Mouse (Mus musculus): ENCODE measurements around the gene Sorbs1.
A peak's percentile ranks its signal among the peaks of the same experiment; 100 is the strongest.
"Not testable (repeated sequence)": the region's sequence is repeated elsewhere in the genome, so short reads cannot be mapped to it uniquely, and the experiment has no call there.

The Sorbs1 gene

GRCm38 (mm10) chr19:40513632-40514078 is at the start of gene Sorbs1:
Gene Sorbs1 (minus strand): TSS chr19:40513779.
- DNase-seq (ENCODE audit: low spot score), result peak; percentile 84

GRCm38 (mm10) chr19:40561521-40561920 is 47.9 kb upstream of the Sorbs1 start:
- not testable (repeated sequence) for DNase-seq (ENCODE audit: low spot score)

DNA sequence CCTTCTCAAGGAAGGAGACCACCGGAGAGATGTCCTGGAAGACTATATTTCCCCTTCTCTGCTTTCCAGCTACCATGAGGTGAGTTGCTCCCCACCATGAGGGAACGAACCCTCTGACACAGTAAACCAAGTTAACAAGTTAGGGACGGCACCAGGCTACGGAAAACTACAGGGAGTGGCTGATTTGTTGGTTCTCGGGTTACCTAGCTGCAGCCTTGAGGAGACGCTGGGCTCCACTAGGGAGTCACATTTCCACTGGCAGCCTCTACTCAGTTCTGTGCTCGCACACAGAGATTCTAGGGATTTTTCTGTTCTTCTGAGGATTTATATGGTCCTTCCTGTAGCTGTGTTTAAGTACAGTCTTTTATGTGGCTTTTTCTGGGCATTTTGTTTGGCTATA is 42.5 kb upstream of the Sorbs1 start:
- DNase-seq (ENCODE audit: low spot score), result no peak

GRCm38 (mm10) chr19:40555136-40555535 is 41.6 kb upstream of the Sorbs1 start:
- no peak for DNase-seq (ENCODE audit: low spot score)

DNA sequence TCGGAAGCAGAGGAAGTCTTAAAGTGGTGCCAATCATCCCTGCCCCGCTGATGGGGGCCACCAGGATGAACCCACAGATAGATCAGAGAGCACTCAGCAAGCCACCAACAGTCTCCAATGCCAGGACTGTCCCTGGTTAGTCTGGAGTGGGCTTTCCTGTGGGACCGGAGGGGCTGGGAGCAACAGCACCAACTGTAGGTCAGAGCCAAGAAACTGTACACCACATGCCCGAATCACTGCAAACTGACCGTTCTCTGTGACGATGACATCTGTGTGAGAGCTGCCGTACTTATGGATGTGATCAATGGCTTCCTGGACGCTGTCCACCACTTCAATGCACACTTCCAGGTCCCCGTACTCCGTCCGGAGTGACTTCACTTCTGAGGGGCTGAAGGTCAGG is 40.8 kb upstream of the Sorbs1 start:
- no peak for DNase-seq (ENCODE audit: low spot score)

DNA sequence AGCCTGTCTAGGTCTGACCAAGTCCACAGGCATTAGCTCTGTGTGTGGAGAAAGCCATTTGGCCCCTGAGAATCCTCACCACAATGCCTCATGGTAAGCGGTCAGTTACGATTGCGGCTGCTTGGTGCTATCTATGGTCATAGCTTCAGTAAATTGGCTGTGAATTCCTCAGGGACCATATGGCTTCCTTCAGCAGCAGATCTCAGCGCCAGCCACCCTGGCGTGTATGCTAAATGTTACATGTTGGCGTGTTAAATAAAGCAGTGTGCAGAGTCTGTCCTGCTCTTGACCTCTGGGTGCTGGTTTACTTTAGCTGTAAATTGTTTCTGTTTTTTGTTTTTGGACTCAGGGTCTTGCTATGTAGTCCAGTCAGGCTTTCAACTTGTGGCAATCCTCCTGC is 40.3 kb upstream of the Sorbs1 start:
- no peak for DNase-seq (ENCODE audit: low spot score)

GRCm38 (mm10) chr19:40553014-40553789 is 39.6 kb upstream of the Sorbs1 start:
- no peak for DNase-seq (ENCODE audit: low spot score)

DNA sequence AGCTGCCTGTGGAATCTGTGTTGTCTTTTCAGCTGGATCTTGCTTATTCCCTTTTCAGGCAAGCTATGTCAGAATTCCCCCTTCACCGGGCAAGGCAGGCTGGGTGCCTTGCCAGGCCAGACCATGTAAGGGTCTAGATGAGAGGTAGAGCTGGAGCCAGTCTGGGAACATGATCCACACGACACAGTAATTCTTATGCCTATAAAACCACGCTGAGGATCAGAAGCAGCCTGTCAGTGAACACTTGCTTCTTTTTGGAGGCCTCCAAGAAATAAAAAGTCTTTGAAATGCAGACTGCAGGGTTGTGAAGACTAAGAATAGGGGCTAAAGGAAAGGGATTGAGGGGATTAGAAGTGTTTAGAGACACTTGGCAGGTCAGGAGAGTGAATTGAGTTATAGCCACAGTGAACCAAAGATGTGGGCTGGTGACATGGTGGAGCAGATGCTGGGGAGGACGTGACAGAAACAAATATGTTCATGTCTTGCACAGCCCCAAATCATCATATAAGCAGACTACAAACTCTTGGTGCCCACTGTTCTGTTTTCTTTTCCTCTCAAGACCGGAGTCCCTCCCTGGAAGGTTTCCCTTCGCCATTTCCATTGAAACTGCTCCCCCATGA is 36.0 kb upstream of the Sorbs1 start:
- no peak for DNase-seq (ENCODE audit: low spot score)

GRCm38 (mm10) chr19:40548796-40549515 is 35.4 kb upstream of the Sorbs1 start:
- DNase-seq (ENCODE audit: low spot score), result no peak

DNA sequence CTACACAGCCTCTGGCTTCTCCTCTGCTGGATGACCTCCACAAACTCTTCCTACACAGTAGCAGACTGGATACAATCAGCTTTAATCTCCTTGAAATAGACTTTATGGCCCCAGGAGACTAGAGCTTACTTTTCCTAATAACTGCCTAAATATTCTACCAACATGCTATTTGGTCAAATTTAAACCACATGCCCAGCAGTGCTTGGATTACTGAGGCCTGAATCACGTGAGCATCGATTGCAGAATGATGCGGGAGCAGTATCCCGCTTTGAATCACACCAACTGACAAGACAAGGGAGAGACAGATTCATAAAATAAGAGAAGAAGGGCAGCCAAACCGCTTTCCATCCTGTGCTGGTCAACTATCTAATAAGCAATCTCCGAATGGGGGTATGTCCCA is 34.8 kb upstream of the Sorbs1 start:
- no peak for DNase-seq (ENCODE audit: low spot score)

- peak; percentile 32 for DNase-seq (ENCODE audit: low spot score)
These were observed 31.3 kb upstream of the Sorbs1 start for GRCm38 (mm10) chr19:40544856-40545255.

- DNase-seq (ENCODE audit: low spot score), result no peak
These were observed 29.2 kb upstream of the Sorbs1 start for GRCm38 (mm10) chr19:40542776-40543175.

DNA sequence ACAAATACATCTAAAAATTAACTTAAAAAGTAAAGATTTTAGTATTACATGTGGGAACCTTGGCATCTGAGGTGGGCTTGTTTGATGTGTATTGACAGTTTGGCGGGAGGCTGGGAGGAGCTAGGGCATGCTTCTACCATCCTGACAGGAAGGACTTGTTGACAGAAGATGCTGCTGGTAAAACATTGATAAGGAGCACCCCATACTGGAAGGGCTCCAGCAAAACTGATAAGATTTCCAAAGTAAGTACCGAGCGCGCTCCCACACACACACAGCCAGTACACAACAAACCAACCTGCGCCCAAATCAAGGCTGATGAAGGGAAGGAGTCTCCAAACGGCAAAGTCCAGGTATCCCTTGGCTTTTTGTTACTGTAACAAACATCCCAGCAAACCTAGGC is 22.9 kb upstream of the Sorbs1 start:
- DNase-seq (ENCODE audit: low spot score), result no peak

GRCm38 (mm10) chr19:40532525-40532924 is 18.9 kb upstream of the Sorbs1 start:
- no peak for DNase-seq (ENCODE audit: low spot score)

DNA sequence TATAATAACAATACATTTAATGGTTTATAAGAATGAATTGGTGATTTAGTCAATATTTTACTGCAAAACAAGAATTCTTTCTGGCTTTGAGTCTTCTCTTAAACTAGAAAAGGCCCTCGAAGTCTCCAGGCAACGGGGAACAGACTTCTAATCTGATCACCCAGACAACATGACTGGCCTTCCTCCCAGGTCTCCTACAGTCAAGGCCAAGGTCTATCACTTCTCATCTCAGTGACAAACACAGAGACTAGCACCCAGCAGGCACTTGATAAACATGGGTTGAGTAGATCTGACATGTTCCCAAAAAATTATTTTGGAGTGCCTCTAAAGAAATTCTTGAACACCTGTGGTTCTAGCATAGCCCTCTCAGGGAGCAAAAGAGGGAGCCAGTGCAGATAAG is 16.7 kb upstream of the Sorbs1 start:
- DNase-seq (ENCODE audit: low spot score), result no peak

DNA sequence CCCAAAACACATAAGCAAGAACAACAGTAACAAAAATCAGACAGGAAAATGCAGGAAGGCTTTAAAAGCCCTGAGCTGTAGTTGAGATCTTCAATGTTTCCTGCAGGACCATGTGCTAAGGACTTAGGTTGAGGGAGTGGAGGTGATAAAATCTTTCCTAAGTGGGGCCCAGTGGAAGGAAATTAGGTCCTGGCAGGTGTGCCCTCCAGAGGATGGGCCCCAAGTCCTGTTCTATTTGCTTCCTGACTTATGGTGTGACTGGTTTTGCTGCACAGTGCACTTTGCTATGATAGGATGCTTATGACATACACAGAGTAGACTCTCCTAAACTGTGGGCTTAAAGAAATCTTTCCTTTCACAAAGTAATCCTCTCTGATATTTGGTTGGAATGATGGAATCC is 14.7 kb upstream of the Sorbs1 start:
- DNase-seq (ENCODE audit: low spot score), result no peak

DNA sequence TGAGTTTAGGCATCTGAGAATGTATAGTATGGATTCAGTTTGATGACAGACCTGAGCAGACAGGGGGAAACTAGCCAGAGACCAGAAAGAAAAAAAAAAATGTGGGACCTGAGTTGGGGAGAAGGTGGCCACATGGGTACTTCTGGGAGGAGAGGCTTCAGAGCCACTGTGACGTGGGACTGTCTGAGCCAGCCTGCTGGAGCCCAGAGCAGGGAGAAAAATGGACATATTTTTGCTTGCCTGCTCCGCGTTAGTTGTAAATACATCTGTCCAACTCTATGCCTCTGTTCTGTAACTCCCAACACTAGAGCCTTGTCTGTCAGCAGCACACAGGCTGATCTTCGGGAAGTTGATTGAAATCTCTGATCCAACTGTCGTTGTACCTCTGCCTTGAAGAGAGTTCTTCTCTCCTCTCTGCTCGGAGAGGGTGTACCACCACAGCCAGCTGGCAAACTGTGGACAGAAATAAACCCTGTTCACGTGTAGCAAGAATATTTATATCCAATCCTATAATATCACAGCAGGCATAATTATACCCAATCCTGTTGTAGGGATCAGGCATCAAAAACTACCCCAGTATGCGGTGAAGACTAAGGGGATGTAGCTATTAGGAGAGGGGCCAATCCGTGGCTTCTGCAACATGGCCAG is 12.9 kb upstream of the Sorbs1 start:
- DNase-seq (ENCODE audit: low spot score), result no peak

- no peak for DNase-seq (ENCODE audit: low spot score)
These were observed 9.9 kb upstream of the Sorbs1 start for GRCm38 (mm10) chr19:40523431-40524005.

DNA sequence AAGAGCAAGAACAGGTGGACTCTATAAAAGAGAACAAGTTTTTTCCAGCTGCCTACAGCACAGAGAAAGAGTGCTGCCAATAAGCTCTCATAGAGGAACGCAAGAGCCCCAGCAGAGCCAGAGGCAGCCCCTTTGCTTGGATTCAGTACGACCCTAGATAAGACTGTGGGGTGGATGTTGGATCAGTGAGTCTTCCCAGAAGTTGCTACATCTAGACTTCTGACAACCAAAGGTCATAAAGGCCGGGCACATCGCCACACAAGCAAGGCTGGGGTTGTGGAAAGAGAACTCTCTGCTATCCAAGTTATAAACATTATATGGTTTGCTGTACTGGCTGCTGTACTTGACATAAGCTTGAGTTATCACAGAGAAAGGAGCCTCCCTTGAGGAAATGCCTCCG is 6.8 kb upstream of the Sorbs1 start:
- DNase-seq (ENCODE audit: low spot score), result no peak

GRCm38 (mm10) chr19:40518706-40519105 is 5.1 kb upstream of the Sorbs1 start:
- no peak for DNase-seq (ENCODE audit: low spot score)

DNA sequence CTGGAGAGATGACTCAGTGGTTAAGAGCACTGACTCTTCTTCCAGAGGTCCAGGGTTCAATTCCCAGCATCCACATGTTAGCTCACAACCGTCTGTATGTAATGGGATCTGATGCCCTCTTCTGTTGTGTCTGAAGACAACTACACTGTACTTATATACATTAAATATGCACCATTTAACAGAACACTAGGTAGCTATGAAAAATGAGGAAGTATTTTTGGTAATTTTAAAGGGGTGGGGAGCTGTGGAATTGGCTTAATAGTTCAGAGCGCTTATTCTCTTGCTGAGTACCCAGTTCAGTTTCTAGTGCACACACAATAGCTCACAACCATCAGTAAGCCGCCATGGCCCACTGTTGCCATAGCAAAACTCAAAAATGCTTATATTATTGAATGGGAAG is 2.0 kb upstream of the Sorbs1 start:
- no peak for DNase-seq (ENCODE audit: low spot score)

GRCm38 (mm10) chr19:40514376-40514775 is 797 bp upstream of the Sorbs1 start:
- DNase-seq (ENCODE audit: low spot score), result no peak
